8 mouse cellular contexts compared by ENCODE assay signal in genomic region chr11:46092121-46092520, GRCm38 (mm10). TPM values are rescaled to one million over a fixed set of nuclear protein-coding genes. Genes with fewer than 3 reads are reported as not detected.
DNase-seq lines count a peak whose midpoint lies in the region; ATAC-seq lines count a peak whose summit lies in the region.
"Had no signal": no experiment of that assay in that cellular context is flagged by ENCODE, and none has a peak within 500 bp of the region (broad histone marks: within the 10 kb centered on the region; RNA-seq: fewer than 3 reads in every experiment).

No protein-coding gene starts in this region.

- H3K9ac ChIP-seq in limb, embryonic 15.5 days = no peak overlapping the region
- H3K9ac ChIP-seq in heart, embryonic 16.5 days (ENCODE audit: low read length) = 0 out of 2 replicates have a peak overlapping the region, but pooled peaks have one; percentile 14
- H3K9ac ChIP-seq in stomach, embryonic 14.5 days (replicated peaks; ENCODE audit: low read depth, low read length) = no peak overlapping the region

- H3K36me3 ChIP-seq in heart, embryonic 10.5 days = peaks cover 43% of the 10 kb centered on the region
- H3K36me3 ChIP-seq in limb, embryonic 15.5 days = peaks cover 5% of the 10 kb centered on the region; the same call in 1 of the 2 replicates
- H3K36me3 ChIP-seq in limb, embryonic 10.5 days = peaks cover 21% of the 10 kb centered on the region
- H3K36me3 ChIP-seq in heart, embryonic 16.5 days (ENCODE audit: control insufficient read depth, insufficient read depth) = peaks cover 12% of the 10 kb centered on the region
- peaks cover 12% of the 10 kb centered on the region; the same call in 1 of the 2 replicates for H3K36me3 ChIP-seq in stomach, embryonic 14.5 days (ENCODE audit: control insufficient read depth, insufficient read depth, low read length)

- H3K27ac ChIP-seq in heart, embryonic 10.5 days = no peak overlapping the region
- H3K27ac ChIP-seq in limb, embryonic 15.5 days = peak overlapping the region; percentile 71
- H3K27ac ChIP-seq in limb, embryonic 10.5 days = no peak overlapping the region
- peak overlapping the region; percentile 12 for H3K27ac ChIP-seq in heart, embryonic 16.5 days (ENCODE audit: low read length)
- H3K27ac ChIP-seq in stomach, embryonic 14.5 days (ENCODE audit: low read length) = peak overlapping the region; percentile 10; the same call in 1 of the 2 replicates

- 82% methylated on average over 4 of the region's 4 CpGs for WGBS in heart, embryonic 10.5 days
- WGBS in limb, embryonic 15.5 days = 60% methylated on average over 4 of the region's 4 CpGs
- WGBS in limb, embryonic 10.5 days = 89% methylated on average over 4 of the region's 4 CpGs
- 65% methylated on average over 4 of the region's 4 CpGs for WGBS in heart, embryonic 16.5 days
- 72% methylated on average over 4 of the region's 4 CpGs for WGBS in stomach, embryonic 14.5 days

- no peak overlapping the region for H3K4me3 ChIP-seq in heart, embryonic 10.5 days
- H3K4me3 ChIP-seq in limb, embryonic 15.5 days = no peak overlapping the region
- no peak overlapping the region for H3K4me3 ChIP-seq in limb, embryonic 10.5 days
- no peak overlapping the region for H3K4me3 ChIP-seq in heart, embryonic 16.5 days (ENCODE audit: low read length)
- no peak overlapping the region for H3K4me3 ChIP-seq in stomach, embryonic 14.5 days (ENCODE audit: low read depth, low read length)

- no peaks in the 10 kb centered on the region for H3K9me3 ChIP-seq in heart, embryonic 10.5 days
- H3K9me3 ChIP-seq in limb, embryonic 15.5 days = no peaks in the 10 kb centered on the region
- H3K9me3 ChIP-seq in limb, embryonic 10.5 days (replicated peaks) = no peaks in the 10 kb centered on the region
- no peaks in the 10 kb centered on the region for H3K9me3 ChIP-seq in heart, embryonic 16.5 days (replicated peaks; ENCODE audit: control insufficient read depth, low read length)
- H3K9me3 ChIP-seq in stomach, embryonic 14.5 days (ENCODE audit: control insufficient read depth, low read depth, low read length) = no peaks in the 10 kb centered on the region

- H3K4me2 ChIP-seq in limb, embryonic 15.5 days = no peak overlapping the region
- H3K4me2 ChIP-seq in heart, embryonic 16.5 days (ENCODE audit: low read depth, low read length) = no peak overlapping the region
- no peak overlapping the region for H3K4me2 ChIP-seq in stomach, embryonic 14.5 days (replicated peaks; ENCODE audit: low read depth, low read length)

- peaks cover 68% of the 10 kb centered on the region for H3K4me1 ChIP-seq in heart, embryonic 10.5 days
- H3K4me1 ChIP-seq in limb, embryonic 15.5 days = peaks cover 25% of the 10 kb centered on the region
- H3K4me1 ChIP-seq in limb, embryonic 10.5 days = peaks cover 40% of the 10 kb centered on the region
- H3K4me1 ChIP-seq in heart, embryonic 16.5 days (ENCODE audit: control insufficient read depth, insufficient read depth, low read length) = peaks cover 64% of the 10 kb centered on the region
- peaks cover 13% of the 10 kb centered on the region for H3K4me1 ChIP-seq in stomach, embryonic 14.5 days (ENCODE audit: control insufficient read depth, insufficient read depth, low read length)

- H3K27me3 ChIP-seq in heart, embryonic 10.5 days (ENCODE audit: insufficient read depth, poor library complexity, severe bottlenecking) = no peaks in the 10 kb centered on the region
- H3K27me3 ChIP-seq in limb, embryonic 15.5 days = no peaks in the 10 kb centered on the region
- no peaks in the 10 kb centered on the region for H3K27me3 ChIP-seq in limb, embryonic 10.5 days (ENCODE audit: low read depth, poor library complexity, severe bottlenecking)
- no peaks in the 10 kb centered on the region for H3K27me3 ChIP-seq in heart, embryonic 16.5 days (ENCODE audit: control insufficient read depth, insufficient read depth, low read length)
- no peaks in the 10 kb centered on the region for H3K27me3 ChIP-seq in stomach, embryonic 14.5 days (ENCODE audit: control insufficient read depth, insufficient read depth, low read length)

- DNase-seq in heart, adult 11 months = peak; percentile 88
- DNase-seq in heart, embryonic 10.5 days (ENCODE audit: low spot score) = no peak
- no peak for DNase-seq in limb, embryonic 10.5 days (ENCODE audit: low spot score)
- no peak for DNase-seq in kidney, adult 9 months
- DNase-seq: lung, adult 18-20 months had no signal

- no peak for ATAC-seq in limb, embryonic 15.5 days (ENCODE audit: insufficient number of reproducible peaks, low FRiP score, low TSS enrichment, low read depth)
- no peak for ATAC-seq in heart, embryonic 16.5 days (replicated peaks; ENCODE audit: extremely low read depth, insufficient read depth, low FRiP score)
- ATAC-seq in stomach, embryonic 14.5 days (ENCODE audit: insufficient number of reproducible peaks, insufficient read depth, low FRiP score, low read depth) = no peak

RNA-seq across cellular contexts. Expression of gene Adam19, which starts 36.3 kb away (rescaled TPM):
- polyA plus RNA-seq in heart, embryonic 10.5 days (2016; fragmentation: Nextera tagmentation; extraction: Ambion mirVana) = 24.2 and 32.9 TPM in 2 replicates
- polyA plus RNA-seq in limb, embryonic 15.5 days (2015; fragmentation: Nextera tagmentation; extraction: Ambion mirVana) = 12.1 and 12.2 TPM in 2 replicates
- 10.8 and 14.4 TPM in 2 replicates for polyA plus RNA-seq in limb, embryonic 10.5 days (2016; fragmentation: Nextera tagmentation; extraction: Ambion mirVana)
- polyA plus RNA-seq in heart, embryonic 16.5 days (2015; fragmentation: Nextera tagmentation; extraction: Ambion mirVana) = 21.3 and 24.4 TPM in 2 replicates
- 23.6 and 26.8 TPM in 2 replicates for polyA plus RNA-seq in stomach, embryonic 14.5 days (2014; fragmentation: Nextera tagmentation; extraction: Ambion mirVana)

RNA-seq across cellular contexts. Expression of gene Gm12166, which starts 40.0 kb away (rescaled TPM):
- polyA plus RNA-seq in heart, embryonic 10.5 days (2016; fragmentation: Nextera tagmentation; extraction: Ambion mirVana) = 4.3 and 4.5 TPM in 2 replicates
- 2.8 and 3.3 TPM in 2 replicates for polyA plus RNA-seq in limb, embryonic 15.5 days (2015; fragmentation: Nextera tagmentation; extraction: Ambion mirVana)
- 2.9 and 4.7 TPM in 2 replicates for polyA plus RNA-seq in limb, embryonic 10.5 days (2016; fragmentation: Nextera tagmentation; extraction: Ambion mirVana)
- polyA plus RNA-seq in heart, embryonic 16.5 days (2015; fragmentation: Nextera tagmentation; extraction: Ambion mirVana) = 3.0 and 10.7 TPM in 2 replicates
- 3.5 and 5.6 TPM in 2 replicates for polyA plus RNA-seq in stomach, embryonic 14.5 days (2014; fragmentation: Nextera tagmentation; extraction: Ambion mirVana)

Comparison
In these comparisons a context has a peak if more than half of its experiments do, and no peak if none do; other contexts are left out.
1. H3K27ac ChIP-seq: peak in limb, embryonic 15.5 days (single experiment), heart, embryonic 16.5 days (single experiment) and stomach, embryonic 14.5 days (single experiment); none in heart, embryonic 10.5 days (single experiment) and limb, embryonic 10.5 days (single experiment).